Mouse (Mus musculus) spleen, adult 2 months (tissue): ENCODE data around the gene Gm2a.

Experiments
- CTCF ChIP-seq: fragments of 200-500 bp; IDR thresholded peaks from 2 replicates; pipeline ENCODE4 v1.5.1; 2011; ENCODE audit warnings: mild to moderate bottlenecking, inconsistent platforms; ENCODE audit not compliant: insufficient read depth, insufficient read length, insufficient replicate concordance; ENCODE audit errors: extremely low read depth
- POLR2A ChIP-seq: fragments of 200-500 bp; IDR thresholded peaks from 2 replicates; pipeline ENCODE4 v1.6.1; 2011; ENCODE audit warnings: low read depth, low read length, inconsistent platforms

DNA sequence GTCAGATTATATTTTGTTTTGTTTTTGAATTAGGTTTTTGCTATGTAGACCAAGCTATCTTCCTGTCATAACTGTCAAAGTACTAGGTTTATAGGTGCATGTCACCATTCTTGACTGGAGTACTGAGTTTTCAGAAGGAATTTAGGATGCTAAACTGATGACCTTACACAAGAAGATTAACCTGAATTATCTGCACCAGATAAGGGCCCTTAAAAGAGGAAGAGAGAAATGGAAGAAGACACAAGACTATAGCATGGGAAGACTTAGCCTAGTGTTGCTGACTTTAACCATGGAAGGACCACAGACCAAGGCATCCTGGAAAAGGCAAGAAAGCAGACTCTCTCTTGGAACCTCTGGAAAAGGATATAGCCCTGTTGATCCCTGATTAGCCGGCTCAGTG lies 35.3 kb downstream of the Gm2a start:
- no peak for TF ChIP-seq CTCF
- TF ChIP-seq POLR2A, result no peak
